Mouse (Mus musculus): ENCODE results near the gene Fam168a. TPM values are rescaled to one million over a fixed set of nuclear protein-coding genes. Genes with fewer than 3 reads are reported as not detected.

Gene Fam168a
- polyA plus RNA-seq (2012; rRNA removed) = 58.8 and 64.3 TPM in 2 replicates

DNA sequence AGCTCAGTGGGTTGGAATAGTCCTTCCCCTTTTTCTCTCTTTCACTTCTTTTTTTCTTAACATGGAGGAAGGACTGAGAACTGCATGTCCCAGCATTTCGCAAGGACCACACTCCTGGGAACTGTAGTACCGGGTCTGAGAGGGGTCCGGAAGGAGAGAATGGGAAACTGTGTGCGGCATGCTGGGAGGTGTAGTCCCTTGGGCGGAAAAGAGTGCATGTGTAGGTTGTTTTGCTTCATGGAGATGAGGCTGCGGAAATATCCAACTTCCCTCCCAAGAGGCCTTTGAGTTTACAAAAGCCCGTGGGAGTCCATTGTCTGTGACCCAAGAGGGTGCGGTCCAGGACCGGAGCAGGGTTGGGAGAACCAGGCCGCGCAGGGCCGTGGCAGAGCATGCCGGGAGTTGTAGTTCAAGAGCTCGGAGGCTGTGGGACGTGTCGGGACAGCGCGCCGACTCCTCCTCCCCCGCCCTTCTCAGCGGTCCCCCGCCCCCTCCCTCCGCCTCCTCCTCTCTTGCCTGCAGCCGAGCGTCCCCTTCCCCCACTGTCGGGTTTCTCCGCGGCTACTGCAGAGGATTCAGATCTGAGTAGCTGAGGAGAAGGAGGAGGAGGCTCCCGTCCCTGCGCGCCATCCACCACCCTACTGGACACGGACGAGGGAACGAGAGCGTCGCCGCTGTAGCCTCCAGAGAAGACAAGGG, at the start of gene Fam168a:
TSS of gene Fam168a (plus strand) at position 493 of the 699 bp plus-strand sequence.
- DNase-seq (ENCODE audit: low read depth) = peak; percentile 96

DNA sequence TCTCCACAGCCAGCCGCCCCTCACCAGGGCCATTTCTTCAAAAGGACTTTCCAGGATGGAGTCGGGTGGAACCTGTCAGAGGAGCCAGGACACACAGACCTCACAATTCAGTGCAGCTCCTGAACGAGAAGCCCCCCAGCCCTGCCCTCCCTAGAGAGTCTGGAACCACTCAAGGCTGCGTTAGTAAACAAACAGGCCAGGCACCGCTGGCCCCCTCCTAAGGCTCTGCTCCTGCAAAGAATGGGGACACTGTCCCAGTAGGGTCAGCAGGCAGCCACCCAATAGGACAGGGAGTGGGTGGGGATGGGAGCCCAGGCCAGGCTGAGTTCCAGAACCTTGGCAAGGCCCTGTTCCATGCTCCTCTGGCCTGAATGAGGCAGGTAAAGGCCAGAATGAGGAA, 49.7 kb upstream of the Fam168a start:
- DNase-seq (ENCODE audit: low read depth) = no peak

DNA sequence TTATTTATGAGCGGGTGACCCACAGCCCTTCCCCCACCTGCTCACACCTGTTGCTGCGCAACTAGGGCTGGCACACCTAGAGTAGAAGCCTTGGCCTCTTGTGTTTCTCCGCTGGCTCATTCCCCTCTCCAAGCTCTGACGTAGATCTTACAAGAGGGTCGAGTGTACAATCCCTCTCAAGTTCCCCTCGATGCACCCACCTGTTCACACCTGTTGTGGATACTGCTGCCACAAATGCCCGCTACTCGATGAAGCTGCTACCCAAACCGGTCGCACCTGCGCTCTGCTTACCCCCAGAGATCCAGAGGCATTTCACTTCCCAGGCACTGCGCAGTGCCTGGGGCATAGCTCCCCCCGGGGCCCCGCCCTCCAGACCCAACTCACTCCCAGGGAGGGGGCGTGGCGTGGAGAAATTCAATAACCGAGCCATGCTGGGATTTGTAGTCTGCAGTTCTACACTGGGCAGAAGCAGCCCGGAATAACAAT, 48.3 kb upstream of the Fam168a start:
- no peak for DNase-seq (ENCODE audit: low read depth)

DNA sequence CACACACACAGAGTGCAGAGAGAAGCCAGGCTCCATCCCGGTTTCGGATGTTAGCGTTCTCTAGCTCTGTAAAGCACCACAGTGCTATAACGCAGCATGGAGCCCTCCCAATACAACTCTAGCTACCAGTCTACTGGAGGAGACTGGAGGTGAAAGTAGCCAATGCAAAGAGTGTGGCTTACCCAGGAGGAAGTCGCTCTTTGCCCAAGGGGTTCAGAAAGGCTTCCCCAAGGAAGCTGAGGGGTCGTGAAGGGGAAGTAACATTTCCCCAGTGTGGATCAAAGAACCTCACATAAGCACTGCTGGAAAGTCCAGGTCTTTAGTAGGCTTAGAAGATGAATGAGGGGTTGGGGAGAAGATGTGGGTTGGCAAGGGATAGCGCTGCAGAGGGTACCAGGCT, 45.2 kb upstream of the Fam168a start:
- no peak for DNase-seq (ENCODE audit: low read depth)

DNA sequence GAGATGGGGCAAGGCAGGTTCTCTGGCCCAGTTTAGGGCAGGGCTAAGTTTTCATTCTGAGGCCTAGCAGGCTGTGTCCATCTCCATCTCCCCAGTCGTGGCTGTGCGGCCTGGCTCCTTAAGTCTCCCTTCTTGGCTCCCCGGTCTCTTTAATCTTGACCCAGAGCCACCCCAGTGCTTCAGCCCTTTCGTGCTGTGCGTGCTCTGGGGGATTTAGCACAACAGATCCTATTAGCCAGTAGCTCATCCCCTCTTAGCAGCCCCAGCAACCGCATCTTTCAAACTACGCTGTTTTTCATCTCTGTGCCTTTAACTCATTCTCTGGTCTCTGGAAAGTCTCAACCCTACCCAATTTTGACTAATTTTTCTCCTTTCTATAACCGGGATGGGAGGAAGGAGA, 44.2 kb upstream of the Fam168a start, which contains the start of gene Plekhb1:
TSS of gene Plekhb1 (minus strand) at position 184 of the 400 bp plus-strand sequence.
- DNase-seq (ENCODE audit: low read depth) = no peak

- no peak for DNase-seq (ENCODE audit: low read depth)
Observed at GRCm38 (mm10) chr7:100663190-100663589, 43.2 kb upstream of the Fam168a start.

DNA sequence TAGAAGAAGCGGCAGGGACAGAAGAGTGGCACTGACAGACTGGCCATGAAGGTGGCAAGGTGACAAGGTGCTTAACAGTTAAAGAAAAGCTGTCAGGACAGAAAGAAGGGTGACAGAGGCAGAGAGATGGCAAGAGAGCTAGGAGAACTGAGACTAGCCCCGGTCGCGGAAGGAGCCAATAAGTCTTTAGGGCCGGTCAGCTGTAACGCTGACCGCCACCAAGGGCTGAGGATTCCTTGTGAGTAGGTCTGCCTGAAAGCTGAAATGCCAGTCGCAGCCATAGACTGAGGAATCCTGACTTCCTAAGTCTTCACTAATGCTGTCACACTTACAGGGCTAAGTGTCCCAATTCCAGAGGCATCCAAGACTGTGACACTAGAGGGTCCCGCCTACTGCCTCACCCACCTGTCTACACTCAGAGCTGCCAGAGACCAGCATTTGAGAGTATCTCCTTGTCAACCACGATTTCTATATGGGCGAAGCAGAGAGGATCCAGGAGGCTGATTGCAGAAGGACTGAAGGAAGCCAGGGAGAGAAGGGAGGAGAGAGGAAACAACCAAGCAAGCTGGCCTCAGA, 42.6 kb upstream of the Fam168a start:
- no peak for DNase-seq (ENCODE audit: low read depth)

GRCm38 (mm10) chr7:100670646-100671045, 35.8 kb upstream of the Fam168a start:
- no peak for DNase-seq (ENCODE audit: low read depth)

DNA sequence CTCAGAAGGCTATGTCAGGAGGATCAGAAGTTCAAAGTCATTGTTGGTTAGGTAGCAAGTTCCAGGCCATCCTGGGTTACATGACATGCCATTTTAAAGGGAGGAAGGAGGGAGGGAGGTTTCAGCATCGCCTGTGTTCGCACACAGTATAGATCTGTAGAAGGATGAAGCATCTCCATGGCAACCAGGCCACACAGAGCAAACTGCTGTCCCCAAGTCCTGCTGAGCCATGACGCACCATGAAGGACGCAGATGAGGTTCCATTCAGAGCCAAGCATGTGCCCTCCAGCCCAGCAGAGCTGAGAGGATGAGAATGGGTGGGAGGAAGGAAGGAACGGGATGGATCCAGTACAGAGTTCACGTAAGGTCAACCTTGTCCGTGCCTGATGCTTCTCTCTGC, 33.0 kb upstream of the Fam168a start:
- no peak for DNase-seq (ENCODE audit: low read depth)

GRCm38 (mm10) chr7:100674941-100675340, 31.5 kb upstream of the Fam168a start:
- DNase-seq (ENCODE audit: low read depth) = no peak

- DNase-seq (ENCODE audit: low read depth) = no peak
Observed at GRCm38 (mm10) chr7:100678052-100678451, 28.4 kb upstream of the Fam168a start.

- peak; percentile 96 for DNase-seq (ENCODE audit: low read depth)
Observed at GRCm38 (mm10) chr7:100678948-100679880, 27.2 kb upstream of the Fam168a start.

DNA sequence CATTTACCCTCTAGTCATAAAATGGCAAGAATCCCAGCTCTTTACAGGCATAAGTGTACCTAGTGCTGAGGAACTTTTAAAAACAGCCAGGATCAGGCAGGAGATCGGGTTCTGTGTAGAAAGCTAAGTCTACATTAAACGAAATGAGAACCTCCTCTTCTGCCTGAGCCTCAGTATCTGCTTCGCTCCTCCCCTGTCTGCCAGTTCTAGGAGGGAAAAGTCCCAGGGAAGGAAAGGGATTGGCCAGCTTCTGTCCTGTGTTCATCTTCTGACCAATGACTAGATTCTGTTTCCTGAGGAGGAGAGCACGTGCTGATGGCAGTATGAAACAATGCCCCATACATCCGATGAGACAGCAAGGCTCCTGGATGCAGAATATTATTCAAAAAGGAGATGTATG, 25.3 kb upstream of the Fam168a start:
- DNase-seq (ENCODE audit: low read depth) = no peak

- DNase-seq (ENCODE audit: low read depth) = no peak
Observed at GRCm38 (mm10) chr7:100683241-100683640, 23.2 kb upstream of the Fam168a start.

DNA sequence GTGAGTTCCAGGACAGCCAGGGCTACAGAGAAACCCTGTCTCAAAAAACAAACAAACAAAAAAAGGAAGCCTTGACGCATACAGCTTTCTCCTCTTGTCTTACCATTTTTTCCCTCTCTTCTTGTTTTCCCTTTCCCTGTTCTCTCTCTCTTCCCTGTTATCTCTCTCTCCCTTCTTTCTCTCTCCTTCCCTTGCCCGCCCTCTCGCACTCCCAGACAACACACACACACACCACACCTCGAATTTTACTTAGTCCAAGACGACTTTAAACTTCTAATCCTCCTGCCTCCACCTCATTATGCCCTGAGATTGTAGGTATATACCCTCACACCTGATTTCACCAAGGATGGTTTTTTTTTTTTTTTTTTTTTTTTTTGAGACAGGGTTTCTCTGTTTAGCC, 22.4 kb upstream of the Fam168a start:
- DNase-seq (ENCODE audit: low read depth) = no peak

GRCm38 (mm10) chr7:100684538-100684937, 21.9 kb upstream of the Fam168a start:
- DNase-seq (ENCODE audit: low read depth) = no peak

DNA sequence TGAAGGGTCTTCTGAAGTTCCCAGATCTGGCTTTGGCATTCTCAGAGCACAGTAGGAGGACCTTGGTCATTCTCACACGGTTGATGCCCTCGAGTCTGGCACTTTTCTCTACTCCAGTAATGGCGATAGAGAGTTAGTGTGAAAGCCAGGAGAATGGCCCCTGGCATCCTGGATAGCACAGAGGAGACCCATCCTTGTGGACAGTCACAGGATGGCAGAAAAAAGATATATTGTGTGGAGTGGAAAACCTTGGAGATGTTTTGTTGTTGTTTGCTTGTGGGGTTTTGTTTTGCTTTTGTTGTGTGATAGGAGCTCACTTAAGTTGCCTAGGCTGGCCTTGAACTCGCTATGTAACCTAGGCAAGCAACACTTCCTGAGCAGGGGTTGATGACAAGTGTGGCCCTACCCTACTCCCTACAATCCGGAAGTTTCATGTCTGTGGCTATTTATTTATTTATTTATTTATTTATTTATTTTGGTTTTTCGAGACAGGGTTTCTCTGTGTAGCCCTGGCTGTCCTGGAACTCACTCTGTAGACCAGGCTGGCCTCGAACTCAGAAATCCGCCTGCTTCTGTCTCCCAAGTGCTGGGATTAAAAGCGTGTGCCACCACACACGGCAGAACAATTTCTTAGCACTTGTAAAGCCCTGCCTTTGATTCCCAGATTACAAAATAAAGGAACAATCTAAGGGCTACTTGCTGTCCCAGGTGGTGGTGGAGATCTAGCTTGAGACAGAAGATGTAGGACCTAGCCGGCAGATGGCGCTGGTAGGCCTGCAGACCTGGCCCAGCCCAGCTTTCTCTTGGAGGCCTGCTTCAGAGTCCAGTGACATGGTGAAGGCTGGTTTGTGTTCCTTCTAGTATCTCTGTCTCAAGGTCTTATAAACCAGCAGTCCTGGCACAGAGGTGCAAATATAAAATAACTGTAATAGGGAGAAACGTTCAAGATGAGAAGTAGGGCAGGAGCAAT, 21.1 kb upstream of the Fam168a start:
- DNase-seq (ENCODE audit: low read depth) = no peak

GRCm38 (mm10) chr7:100688471-100688870, 18.0 kb upstream of the Fam168a start:
- no peak for DNase-seq (ENCODE audit: low read depth)

- no peak for DNase-seq (ENCODE audit: low read depth)
Observed at GRCm38 (mm10) chr7:100693199-100693598, 13.2 kb upstream of the Fam168a start.

- DNase-seq (ENCODE audit: low read depth) = peak; percentile 86
Observed at GRCm38 (mm10) chr7:100699771-100700770, 6.4 kb upstream of the Fam168a start.

Measured in gonadal fat pad, adult 2 months (tissue).